Mouse (Mus musculus): Measurements from ENCODE around the gene Cdkl3.

- TF ChIP-seq CTCF (IDR thresholded peaks at IDR 0.05; ENCODE audit: extremely low read depth, insufficient read depth, low read length): no peak
- TF ChIP-seq POLR2A (IDR thresholded peaks at IDR 0.05; ENCODE audit: extremely low read depth, insufficient read depth, low read length): no peak
Measured at GRCm38 (mm10) chr11:52117156-52117555, 113.1 kb downstream of the Cdkl3 start.

Measured in cortical plate, adult 2 months (tissue).